Mouse (Mus musculus) E14TG2a.4 (cell line): Measurements from ENCODE around the gene Arhgap28.

ENCODE experiments used
- H3K27me3 ChIP-seq: 2 replicates; pipeline ENCODE4 v1.6.1; 2014; ENCODE audit warnings: low read length, control low read depth; ENCODE audit not compliant: insufficient read depth
- H3K36me3 ChIP-seq: 2 replicates; pipeline ENCODE4 v1.6.1; 2014; ENCODE audit warnings: low read length, control low read depth; ENCODE audit not compliant: insufficient read depth
- H3K4me1 ChIP-seq: replicated peaks from 2 replicates; pipeline ENCODE4 v1.6.1; 2014; ENCODE audit warnings: low read depth, low read length, control low read depth
- H3K4me3 ChIP-seq: replicated peaks from 2 replicates; pipeline ENCODE4 v1.5.1; 2014; ENCODE audit warnings: mild to moderate bottlenecking, low read length
- H3K9me3 ChIP-seq: 2 replicates; pipeline ENCODE4 v1.6.1; 2014; ENCODE audit warnings: low read length, control low read depth
- CTCF ChIP-seq: conservative IDR thresholded peaks from 2 replicates; pipeline ENCODE4 v1.5.1; 2014; ENCODE audit warnings: low read length
- NANOG ChIP-seq: IDR thresholded peaks from 2 replicates; pipeline ENCODE4 v1.6.1; 2014; ENCODE audit warnings: borderline replicate concordance, low read length, mixed read lengths
- POU5F1 ChIP-seq: IDR thresholded peaks from 2 replicates; pipeline ENCODE4 v1.6.1; 2014; ENCODE audit warnings: low read length, borderline replicate concordance

Arhgap28 gene

GRCm38 (mm10) chr17:67996097-67996768 lies 7.7 kb downstream of the Arhgap28 start:
- no peaks in the 10 kb centered on the region for H3K27me3 ChIP-seq
- peaks cover 20% of the 10 kb centered on the region for H3K4me1 ChIP-seq
- no peak overlapping the region for H3K4me3 ChIP-seq
- no peaks in the 10 kb centered on the region for H3K36me3 ChIP-seq
- no peak for TF ChIP-seq NANOG
- no peak for TF ChIP-seq CTCF
- no peak for TF ChIP-seq POU5F1
- H3K9me3 ChIP-seq: no peaks in the 10 kb centered on the region

DNA sequence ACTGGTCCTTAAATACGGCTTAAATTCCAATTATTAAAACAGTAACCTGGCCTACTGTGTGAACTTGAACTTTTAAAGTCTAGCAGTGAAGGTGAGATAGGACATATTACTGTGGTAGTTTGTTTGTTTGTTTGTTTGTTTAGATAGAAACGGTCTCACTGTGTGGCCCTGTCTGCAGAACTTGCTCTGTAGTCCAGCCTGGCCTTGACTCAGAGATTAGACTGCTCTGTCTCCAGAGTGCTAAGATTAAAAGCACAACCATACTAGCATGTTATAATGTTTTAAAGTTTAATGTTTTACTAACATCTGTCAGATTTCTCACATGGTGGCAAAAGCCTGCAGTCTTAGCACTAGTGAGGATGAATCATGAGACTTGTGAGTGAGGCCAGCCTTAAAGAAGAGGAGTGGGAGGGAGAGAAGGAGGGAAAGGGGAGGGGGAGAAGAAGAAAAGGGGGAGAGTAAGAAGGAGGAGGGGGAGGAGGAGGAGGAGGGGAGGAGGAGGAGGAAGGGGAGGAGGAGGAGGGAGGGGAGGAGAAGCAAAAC lies 8.6 kb downstream of the Arhgap28 start:
- no peak for TF ChIP-seq NANOG
- TF ChIP-seq POU5F1: no peak
- no peak for TF ChIP-seq CTCF
- Histone ChIP-seq H3K36me3 (no peaks in the 10 kb centered on the region), H3K9me3 (no peaks in the 10 kb centered on the region), H3K4me3 (no peak overlapping the region), H3K27me3 (no peaks in the 10 kb centered on the region), H3K4me1 (peaks cover 20% of the 10 kb centered on the region)

DNA sequence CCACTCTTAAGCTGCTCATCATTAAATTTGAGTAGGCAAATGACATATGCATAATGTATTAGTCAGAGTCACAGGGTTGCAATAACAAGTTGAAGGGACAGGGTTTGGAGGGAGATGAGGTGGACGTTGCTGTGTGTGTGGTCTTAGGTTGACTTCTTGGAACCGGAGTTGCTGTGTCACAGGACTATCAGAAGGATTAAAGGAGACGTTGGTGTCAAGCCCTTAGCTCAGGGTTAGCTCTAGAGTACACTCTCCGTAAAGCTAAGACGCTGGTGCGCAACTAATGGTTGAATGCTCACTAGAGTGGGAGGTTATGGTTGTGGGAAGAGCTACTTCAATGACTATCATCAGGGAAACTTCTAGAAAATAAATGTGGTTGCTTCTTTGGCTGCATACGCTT lies 9.1 kb downstream of the Arhgap28 start:
- TF ChIP-seq NANOG (no peak), CTCF (no peak), POU5F1 (no peak)
- Histone ChIP-seq H3K27me3 (no peaks in the 10 kb centered on the region), H3K9me3 (no peaks in the 10 kb centered on the region)

DNA sequence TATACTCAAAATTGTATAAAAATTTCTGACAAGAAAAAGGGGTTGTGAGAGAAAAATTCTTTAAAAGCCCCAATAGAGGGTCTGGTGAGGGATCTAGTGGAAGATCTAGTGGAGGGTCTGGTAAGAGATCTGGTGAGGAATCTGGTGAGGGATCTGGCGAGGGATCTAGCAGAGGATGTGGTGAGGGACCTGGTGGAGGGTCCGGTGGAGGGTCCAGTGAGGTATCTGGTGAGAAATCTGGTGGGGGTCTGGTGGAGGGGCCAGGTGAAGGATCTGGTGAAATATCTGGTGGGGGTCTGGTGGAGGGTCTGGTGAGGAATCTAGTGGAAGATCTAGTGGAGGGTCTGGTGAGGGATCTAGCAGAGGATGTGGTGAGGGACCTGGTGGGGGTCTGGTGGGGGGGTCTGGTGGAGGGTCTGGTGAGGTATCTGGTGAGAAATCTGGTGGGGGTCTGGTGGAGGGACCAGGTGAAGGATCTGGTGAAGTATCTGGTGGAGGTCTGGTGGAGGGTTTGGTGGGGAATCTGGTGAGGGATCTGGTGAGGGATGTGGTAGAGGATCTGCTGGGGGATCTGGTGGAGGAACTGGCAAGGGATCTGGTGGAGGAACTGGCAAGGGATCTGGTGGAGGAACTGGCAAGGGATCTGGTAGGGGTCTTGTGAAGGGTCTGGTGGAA lies 10.4 kb downstream of the Arhgap28 start:
- Histone ChIP-seq H3K36me3 (no peaks in the 10 kb centered on the region), H3K4me1 (peaks cover 25% of the 10 kb centered on the region), H3K4me3 (no peak overlapping the region), H3K9me3 (no peaks in the 10 kb centered on the region), H3K27me3 (no peaks in the 10 kb centered on the region)
- no peak for TF ChIP-seq CTCF
- TF ChIP-seq POU5F1: no peak
- no peak for TF ChIP-seq NANOG

More for the DNA sequence above, 9.1 kb downstream of the Arhgap28 start:
- Histone ChIP-seq H3K4me1 (peaks cover 19% of the 10 kb centered on the region), H3K4me3 (no peak overlapping the region), H3K36me3 (no peaks in the 10 kb centered on the region)

GRCm38 (mm10) chr17:67989716-67990115 lies 14.2 kb downstream of the Arhgap28 start:
- H3K9me3 ChIP-seq: no peaks in the 10 kb centered on the region
- H3K27me3 ChIP-seq: no peaks in the 10 kb centered on the region
- no peaks in the 10 kb centered on the region for H3K36me3 ChIP-seq
- H3K4me1 ChIP-seq: peaks cover 10% of the 10 kb centered on the region
- TF ChIP-seq POU5F1: no peak
- no peak for TF ChIP-seq NANOG
- TF ChIP-seq CTCF: no peak
- no peak overlapping the region for H3K4me3 ChIP-seq

GRCm38 (mm10) chr17:67988920-67989621 lies 14.8 kb downstream of the Arhgap28 start:
- no peaks in the 10 kb centered on the region for H3K9me3 ChIP-seq
- peaks cover 10% of the 10 kb centered on the region for H3K4me1 ChIP-seq
- TF ChIP-seq POU5F1: no peak
- no peak for TF ChIP-seq NANOG
- TF ChIP-seq CTCF: no peak
- H3K4me3 ChIP-seq: no peak overlapping the region
- no peaks in the 10 kb centered on the region for H3K36me3 ChIP-seq
- no peaks in the 10 kb centered on the region for H3K27me3 ChIP-seq

- H3K4me1 ChIP-seq: peaks cover 10% of the 10 kb centered on the region
- H3K4me3 ChIP-seq: no peak overlapping the region
- H3K27me3 ChIP-seq: no peaks in the 10 kb centered on the region
- H3K36me3 ChIP-seq: no peaks in the 10 kb centered on the region
- no peaks in the 10 kb centered on the region for H3K9me3 ChIP-seq
- TF ChIP-seq CTCF (no peak), POU5F1 (no peak), NANOG (no peak)
These were observed 18.4 kb downstream of the Arhgap28 start for GRCm38 (mm10) chr17:67985532-67985931.

DNA sequence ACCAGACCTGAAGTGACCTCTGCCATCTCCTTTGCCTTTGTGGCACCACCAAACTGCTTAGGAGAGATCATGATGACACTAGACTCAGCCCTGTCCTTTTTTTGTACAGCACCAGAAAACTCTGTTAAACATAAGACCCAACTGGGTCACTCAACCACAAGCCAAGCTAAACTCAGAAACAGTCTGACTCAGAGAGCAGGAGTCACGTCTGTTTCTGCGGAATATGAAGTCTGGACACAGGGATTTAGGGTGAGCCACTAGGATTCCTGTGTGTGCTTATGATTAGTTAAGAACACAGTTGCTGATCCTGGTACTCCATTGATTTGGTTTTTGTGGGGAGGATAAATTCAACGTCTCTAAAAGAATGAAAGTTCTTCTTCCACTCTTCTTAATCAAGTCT lies 23.3 kb downstream of the Arhgap28 start:
- TF ChIP-seq CTCF: no peak
- no peak for TF ChIP-seq POU5F1
- no peak for TF ChIP-seq NANOG
- Histone ChIP-seq H3K36me3 (no peaks in the 10 kb centered on the region), H3K4me3 (no peak overlapping the region), H3K9me3 (no peaks in the 10 kb centered on the region), H3K4me1 (peaks cover 3% of the 10 kb centered on the region; the same call in 1 of the 2 replicates), H3K27me3 (no peaks in the 10 kb centered on the region)
